Mouse (Mus musculus) T-helper 2 cell (primary cell): Measurements from ENCODE around the gene Gpx2.

Experiments used
- in situ Hi-C: fragments of 300-600 bp; cut with MboI, MseI; formaldehyde crosslinking; loops from one replicate; pipeline ENCODE4 v1.15.1; 2025; ENCODE audit warnings: high pct_unique_total_duplicates

Gene Gpx2

DNA sequence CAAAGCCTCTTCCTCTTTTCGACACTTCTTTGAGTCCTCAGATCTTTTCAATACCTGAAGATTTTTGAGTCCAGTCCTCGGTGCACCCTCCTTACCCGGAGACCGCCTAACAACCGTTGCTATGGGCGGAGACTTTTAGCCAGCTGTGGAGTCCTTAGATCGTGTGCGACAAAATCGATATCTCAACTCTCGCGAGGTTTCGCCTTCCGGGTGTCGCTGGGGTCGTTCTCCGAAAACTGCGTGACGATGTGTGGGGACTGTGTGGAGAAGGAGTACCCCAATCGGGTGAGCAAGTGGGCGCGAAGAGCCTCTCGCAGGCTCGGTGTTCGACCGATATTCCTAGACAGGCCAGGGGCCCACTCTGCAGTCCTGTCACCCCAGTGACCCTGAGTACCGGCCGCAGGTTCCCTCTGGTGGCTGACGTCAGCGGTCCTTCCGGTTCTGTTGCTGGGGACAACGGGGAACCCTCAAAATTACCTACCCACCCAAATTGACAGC, 30.0 kb downstream of the Gpx2 start, which contains the start of the genes Churc1 and Fntb:
Gene Churc1 (plus strand): TSS at position 185 of the 498 bp plus-strand sequence.
Gene Fntb (plus strand): TSS at position 236 of the 498 bp plus-strand sequence.
- in situ Hi-C loops, result no loop called here

DNA sequence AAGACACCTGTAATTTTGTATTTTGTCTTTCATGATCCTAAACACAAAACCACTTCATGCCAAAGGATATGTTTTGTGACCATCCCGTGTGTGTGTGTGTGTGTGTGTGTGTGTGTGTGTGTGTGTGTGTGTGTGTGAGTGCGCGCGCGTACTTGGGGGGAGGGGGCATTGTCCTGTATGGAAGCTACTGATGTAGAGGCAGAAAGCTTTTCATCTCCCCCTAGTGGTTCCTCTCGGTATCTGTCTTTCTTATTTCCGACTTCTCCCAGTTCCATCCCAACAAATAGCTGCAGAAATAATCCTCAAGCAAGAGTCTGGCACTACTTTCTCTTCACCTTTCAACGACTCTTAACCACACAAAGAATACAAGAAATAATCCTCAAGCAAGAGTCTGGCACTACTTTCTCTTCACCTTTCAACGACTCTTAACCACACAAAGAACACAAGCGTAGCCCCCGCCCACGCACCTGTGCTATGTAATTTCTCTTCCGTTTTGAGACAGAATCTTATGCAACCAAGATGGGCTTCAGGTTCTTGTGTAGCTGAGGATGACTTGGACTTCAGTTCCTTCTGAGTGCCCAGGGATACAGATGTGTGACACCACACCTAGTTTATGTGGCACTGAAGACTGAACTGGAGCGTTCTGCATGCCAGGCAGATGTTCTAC, 42.6 kb downstream of the Gpx2 start:
- in situ Hi-C loops, result no loop called here

DNA sequence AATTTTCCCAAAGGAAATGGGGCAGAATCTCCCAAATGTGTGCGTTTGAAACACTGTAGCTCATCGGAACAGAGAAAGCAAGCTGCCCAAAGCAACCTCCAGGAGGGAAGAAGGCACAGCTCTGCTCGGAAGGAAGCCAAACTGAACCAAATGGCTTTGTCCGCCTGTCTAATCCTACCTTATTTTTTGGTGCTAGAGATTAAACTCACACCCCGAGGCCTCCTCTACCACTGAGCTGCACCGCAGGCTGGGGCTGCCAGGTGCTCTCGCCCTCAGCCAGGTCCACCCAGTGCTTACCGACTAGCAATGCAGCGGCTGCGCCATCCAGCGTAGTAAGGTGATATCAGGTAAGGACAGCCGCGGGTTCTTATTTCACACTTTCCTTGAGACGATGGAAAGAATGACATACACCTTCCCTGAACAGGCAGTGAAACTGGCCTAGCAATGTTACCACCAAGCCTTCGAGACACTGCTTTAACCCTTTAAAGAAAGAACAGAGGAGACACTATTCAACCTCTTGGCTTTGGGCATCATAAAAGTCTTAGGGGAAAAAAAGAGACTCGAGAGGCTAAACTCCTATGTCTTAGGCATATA, 44.4 kb downstream of the Gpx2 start:
- in situ Hi-C loops, result no loop called here
